Mouse (Mus musculus): ENCODE measurements around the gene Wfs1. TPM values are rescaled to one million over a fixed set of nuclear protein-coding genes. Genes with fewer than 3 reads are reported as not detected.
"Not testable (repeated sequence)": the region's sequence is repeated elsewhere in the genome, so short reads cannot be mapped to it uniquely, and the experiment has no call there.

Wfs1 gene
- polyA plus RNA-seq, 1 experiment from 2014 or later, result 7.8 TPM

- H3K36me3 ChIP-seq (ENCODE audit: inconsistent target), result no peaks in the 10 kb centered on the region
- no peaks in the 10 kb centered on the region for H3K79me2 ChIP-seq (ENCODE audit: inconsistent target)
- H3K27ac ChIP-seq, result no peak overlapping the region
- H3K4me3 ChIP-seq (ENCODE audit: inconsistent target), result no peak overlapping the region
- 20% methylated on average over 5 of the region's 5 CpGs for WGBS (ENCODE audit: missing documents)
Observed at GRCm38 (mm10) chr5:36958837-36959236, 30.2 kb downstream of the Wfs1 start.

GRCm38 (mm10) chr5:36955366-36955765, 33.6 kb downstream of the Wfs1 start:
- no peak overlapping the region for H3K4me3 ChIP-seq (ENCODE audit: inconsistent target)
- no peak overlapping the region for H3K27ac ChIP-seq
- H3K36me3 ChIP-seq (ENCODE audit: inconsistent target), result no peaks in the 10 kb centered on the region
- 18% methylated on average over 4 of the region's 4 CpGs for WGBS (ENCODE audit: missing documents)
- no peaks in the 10 kb centered on the region for H3K79me2 ChIP-seq (ENCODE audit: inconsistent target)

GRCm38 (mm10) chr5:36952311-36952710, 36.7 kb downstream of the Wfs1 start:
- 92% methylated on average over 15 of the region's 15 CpGs for WGBS (ENCODE audit: missing documents)
- Histone ChIP-seq H3K27ac (no peak overlapping the region), H3K79me2 (ENCODE audit: inconsistent target) (no peaks in the 10 kb centered on the region), H3K36me3 (ENCODE audit: inconsistent target) (no peaks in the 10 kb centered on the region), H3K4me3 (ENCODE audit: inconsistent target) (no peak overlapping the region)

GRCm38 (mm10) chr5:36950871-36951270, 38.1 kb downstream of the Wfs1 start:
- no peaks in the 10 kb centered on the region for H3K79me2 ChIP-seq (ENCODE audit: inconsistent target)
- no peaks in the 10 kb centered on the region for H3K36me3 ChIP-seq (ENCODE audit: inconsistent target)
- H3K4me3 ChIP-seq (ENCODE audit: inconsistent target), result no peak overlapping the region
- WGBS (ENCODE audit: missing documents), result 63% methylated on average over 2 of the region's 2 CpGs
- H3K27ac ChIP-seq, result no peak overlapping the region

GRCm38 (mm10) chr5:36948831-36949230, 40.2 kb downstream of the Wfs1 start:
- H3K79me2 ChIP-seq (ENCODE audit: inconsistent target), result no peaks in the 10 kb centered on the region
- 7% methylated on average over 3 of the region's 3 CpGs for WGBS (ENCODE audit: missing documents)
- H3K4me3 ChIP-seq (ENCODE audit: inconsistent target), result no peak overlapping the region
- no peak overlapping the region for H3K27ac ChIP-seq
- no peaks in the 10 kb centered on the region for H3K36me3 ChIP-seq (ENCODE audit: inconsistent target)

GRCm38 (mm10) chr5:36946445-36946844, 42.6 kb downstream of the Wfs1 start:
- WGBS (ENCODE audit: missing documents), result 10% methylated on average over 5 of the region's 5 CpGs
- no peaks in the 10 kb centered on the region for H3K79me2 ChIP-seq (ENCODE audit: inconsistent target)
- no peak overlapping the region for H3K27ac ChIP-seq
- no peak overlapping the region for H3K4me3 ChIP-seq (ENCODE audit: inconsistent target)
- no peaks in the 10 kb centered on the region for H3K36me3 ChIP-seq (ENCODE audit: inconsistent target)

- H3K36me3 ChIP-seq (ENCODE audit: inconsistent target), result no peaks in the 10 kb centered on the region
- H3K79me2 ChIP-seq (ENCODE audit: inconsistent target), result no peaks in the 10 kb centered on the region
- WGBS (ENCODE audit: missing documents), result 80% methylated on average over 2 of the region's 2 CpGs
- no peak overlapping the region for H3K4me3 ChIP-seq (ENCODE audit: inconsistent target)
- no peak overlapping the region for H3K27ac ChIP-seq
Observed at GRCm38 (mm10) chr5:36945713-36946112, 43.3 kb downstream of the Wfs1 start.

- WGBS (ENCODE audit: missing documents), result 38% methylated on average over 8 of the region's 8 CpGs
- H3K36me3 ChIP-seq (ENCODE audit: inconsistent target), result no peaks in the 10 kb centered on the region
- H3K79me2 ChIP-seq (ENCODE audit: inconsistent target), result no peaks in the 10 kb centered on the region
- H3K4me3 ChIP-seq (ENCODE audit: inconsistent target), result no peak overlapping the region
- no peak overlapping the region for H3K27ac ChIP-seq
Observed at GRCm38 (mm10) chr5:36945102-36945701, 43.8 kb downstream of the Wfs1 start.

- H3K4me3 ChIP-seq (ENCODE audit: inconsistent target), result no peak overlapping the region
- no peaks in the 10 kb centered on the region for H3K36me3 ChIP-seq (ENCODE audit: inconsistent target)
- 70% methylated on average over 5 of the region's 5 CpGs for WGBS (ENCODE audit: missing documents)
- H3K27ac ChIP-seq, result no peak overlapping the region
- H3K79me2 ChIP-seq (ENCODE audit: inconsistent target), result no peaks in the 10 kb centered on the region
Observed at GRCm38 (mm10) chr5:36944552-36944951, 44.5 kb downstream of the Wfs1 start.

GRCm38 (mm10) chr5:36942446-36942845, 46.6 kb downstream of the Wfs1 start:
- Histone ChIP-seq H3K36me3 (ENCODE audit: inconsistent target) (no peaks in the 10 kb centered on the region), H3K27ac (no peak overlapping the region), H3K4me3 (ENCODE audit: inconsistent target) (no peak overlapping the region), H3K79me2 (ENCODE audit: inconsistent target) (no peaks in the 10 kb centered on the region)
- WGBS (ENCODE audit: missing documents), result 88% methylated on average over 2 of the region's 2 CpGs

- H3K27ac ChIP-seq; H3K36me3 ChIP-seq (ENCODE audit: inconsistent target); H3K4me3 ChIP-seq (ENCODE audit: inconsistent target); H3K79me2 ChIP-seq (ENCODE audit: inconsistent target): not testable (repeated sequence)
- 30% methylated on average over 2 of the region's 2 CpGs for WGBS (ENCODE audit: missing documents)
Observed at GRCm38 (mm10) chr5:36938991-36939390, 50.0 kb downstream of the Wfs1 start.

- Histone ChIP-seq H3K36me3 (ENCODE audit: inconsistent target) (no peaks in the 10 kb centered on the region), H3K4me3 (ENCODE audit: inconsistent target) (no peak overlapping the region), H3K27ac (no peak overlapping the region), H3K79me2 (ENCODE audit: inconsistent target) (no peaks in the 10 kb centered on the region)
- WGBS (ENCODE audit: missing documents), result 85% methylated on average over 5 of the region's 5 CpGs
Observed at GRCm38 (mm10) chr5:36938021-36938420, 51.0 kb downstream of the Wfs1 start.

- H3K27ac ChIP-seq, result no peak overlapping the region
- H3K36me3 ChIP-seq (ENCODE audit: inconsistent target), result no peaks in the 10 kb centered on the region
- no peak overlapping the region for H3K4me3 ChIP-seq (ENCODE audit: inconsistent target)
- no peaks in the 10 kb centered on the region for H3K79me2 ChIP-seq (ENCODE audit: inconsistent target)
- WGBS (ENCODE audit: missing documents), result 76% methylated on average over 7 of the region's 7 CpGs
Observed at GRCm38 (mm10) chr5:36936548-36936947, 52.5 kb downstream of the Wfs1 start.

- WGBS (ENCODE audit: missing documents), result 77% methylated on average over 16 of the region's 17 CpGs
- H3K79me2 ChIP-seq (ENCODE audit: inconsistent target), result no peaks in the 10 kb centered on the region
- H3K27ac ChIP-seq, result no peak overlapping the region
- no peaks in the 10 kb centered on the region for H3K36me3 ChIP-seq (ENCODE audit: inconsistent target)
- H3K4me3 ChIP-seq (ENCODE audit: inconsistent target), result no peak overlapping the region
Observed at GRCm38 (mm10) chr5:36935486-36936473, 53.2 kb downstream of the Wfs1 start.

GRCm38 (mm10) chr5:36933383-36933782, 55.6 kb downstream of the Wfs1 start:
- no peaks in the 10 kb centered on the region for H3K79me2 ChIP-seq (ENCODE audit: inconsistent target)
- H3K36me3 ChIP-seq (ENCODE audit: inconsistent target), result no peaks in the 10 kb centered on the region
- no peak overlapping the region for H3K27ac ChIP-seq
- H3K4me3 ChIP-seq (ENCODE audit: inconsistent target), result no peak overlapping the region
- 65% methylated on average over 7 of the region's 8 CpGs for WGBS (ENCODE audit: missing documents)
